Mouse (Mus musculus) stomach, postnatal 0 days (tissue): ENCODE results near the gene Gstt1.

ENCODE experiments used
- CTCF ChIP-seq: IDR thresholded peaks from 2 replicates; pipeline ENCODE4 v1.5.1; 2016; ENCODE audit warnings: antibody characterized with exemption, low read depth, mild to moderate bottlenecking, moderate library complexity
- EP300 ChIP-seq: optimal IDR thresholded peaks from 2 replicates; pipeline ENCODE3; 2016; ENCODE audit warnings: antibody characterized with exemption

DNA sequence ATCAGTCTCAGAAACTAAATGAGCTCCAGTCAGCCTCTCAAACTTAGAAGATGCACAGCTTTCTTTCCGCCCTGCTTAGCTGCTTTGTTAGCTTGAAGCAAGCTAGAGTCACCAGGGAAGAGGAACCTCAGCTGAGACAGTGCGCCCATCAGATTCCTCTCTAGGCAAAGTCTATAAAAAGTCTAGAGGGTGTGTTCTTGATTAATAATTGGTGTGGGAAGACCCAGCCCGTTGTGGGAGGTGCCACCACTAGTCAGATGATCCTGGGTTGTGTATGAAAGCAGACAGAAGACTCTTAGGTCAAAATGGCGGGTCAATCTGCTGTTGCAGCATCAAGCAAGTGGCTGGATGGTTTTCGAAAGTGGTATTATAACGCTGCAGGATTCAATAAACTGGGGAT is 31.5 kb downstream of the Gstt1 start:
- TF ChIP-seq CTCF (no peak), EP300 (no peak)
